Mouse (Mus musculus): ENCODE results near the gene Acbd5. TPM values are rescaled to one million over a fixed set of nuclear protein-coding genes. Genes with fewer than 3 reads are reported as not detected.
A peak's percentile ranks its signal among the peaks of the same experiment; 100 is the strongest.

Gene Acbd5
- 28.9 and 32.5 TPM in 2 replicates for polyA plus RNA-seq (2015; fragmentation: Nextera tagmentation; extraction: Ambion mirVana)

GRCm38 (mm10) chr2:23067552-23068369 lies at the start of gene Acbd5:
Gene Acbd5, plus strand, starts transcription at chr2:23068167.
- 1% methylated on average over 34 of the region's 34 CpGs for WGBS

GRCm38 (mm10) chr2:23019170-23019569 lies 48.8 kb upstream of the Acbd5 start:
- Histone ChIP-seq H3K27me3 (replicated peaks; ENCODE audit: control insufficient read depth, insufficient read depth, low read length) (no peaks in the 10 kb centered on the region), H3K27ac (ENCODE audit: low read length) (no peak overlapping the region), H3K4me2 (ENCODE audit: low read depth, low read length) (no peak overlapping the region), H3K4me3 (ENCODE audit: low read length) (no peak overlapping the region), H3K9me3 (ENCODE audit: control insufficient read depth, low read length) (no peaks in the 10 kb centered on the region), H3K9ac (ENCODE audit: low read depth, low read length) (no peak overlapping the region), H3K36me3 (ENCODE audit: control insufficient read depth, insufficient read depth, low read length) (no peaks in the 10 kb centered on the region), H3K4me1 (ENCODE audit: control insufficient read depth, insufficient read depth, low read length) (peaks cover 18% of the 10 kb centered on the region)
- no peak for ATAC-seq
- 91% methylated on average over 2 of the region's 2 CpGs for WGBS

More at GRCm38 (mm10) chr2:23067552-23068369, at the start of gene Acbd5:
- Histone ChIP-seq H3K27ac (ENCODE audit: low read length) (peak within 1 kb of the TSS; percentile 94), H3K4me2 (ENCODE audit: low read depth, low read length) (peak within 1 kb of the TSS; percentile 84), H3K4me1 (ENCODE audit: control insufficient read depth, insufficient read depth, low read length) (no peaks in the 10 kb centered on the region), H3K4me3 (ENCODE audit: low read length) (peak within 1 kb of the TSS; percentile 61), H3K36me3 (ENCODE audit: control insufficient read depth, insufficient read depth, low read length) (no peaks in the 10 kb centered on the region), H3K9me3 (ENCODE audit: control insufficient read depth, low read length) (no peaks in the 10 kb centered on the region), H3K27me3 (replicated peaks; ENCODE audit: control insufficient read depth, insufficient read depth, low read length) (no peaks in the 10 kb centered on the region), H3K9ac (ENCODE audit: low read depth, low read length) (peak within 1 kb of the TSS; percentile 86)
- ATAC-seq, result peak; percentile 97

- Histone ChIP-seq H3K36me3 (ENCODE audit: control insufficient read depth, insufficient read depth, low read length) (no peaks in the 10 kb centered on the region), H3K4me1 (ENCODE audit: control insufficient read depth, insufficient read depth, low read length) (peaks cover 8% of the 10 kb centered on the region), H3K4me3 (ENCODE audit: low read length) (no peak overlapping the region), H3K27me3 (replicated peaks; ENCODE audit: control insufficient read depth, insufficient read depth, low read length) (no peaks in the 10 kb centered on the region), H3K9ac (ENCODE audit: low read depth, low read length) (no peak overlapping the region), H3K4me2 (ENCODE audit: low read depth, low read length) (no peak overlapping the region), H3K27ac (ENCODE audit: low read length) (no peak overlapping the region), H3K9me3 (ENCODE audit: control insufficient read depth, low read length) (no peaks in the 10 kb centered on the region)
- 89% methylated on average over 4 of the region's 4 CpGs for WGBS
- ATAC-seq, result no peak
Measured at GRCm38 (mm10) chr2:23021320-23021719, 46.6 kb upstream of the Acbd5 start.

- WGBS, result 65% methylated on average over 4 of the region's 4 CpGs
- ATAC-seq, result no peak
Measured at GRCm38 (mm10) chr2:23021721-23022120, 46.2 kb upstream of the Acbd5 start.

GRCm38 (mm10) chr2:23023023-23023422 lies 44.9 kb upstream of the Acbd5 start:
- Histone ChIP-seq H3K27ac (ENCODE audit: low read length) (no peak overlapping the region), H3K9me3 (ENCODE audit: control insufficient read depth, low read length) (no peaks in the 10 kb centered on the region), H3K4me2 (ENCODE audit: low read depth, low read length) (no peak overlapping the region), H3K4me3 (ENCODE audit: low read length) (no peak overlapping the region), H3K4me1 (ENCODE audit: control insufficient read depth, insufficient read depth, low read length) (peaks cover 5% of the 10 kb centered on the region; the same call in 1 of the 2 replicates), H3K27me3 (replicated peaks; ENCODE audit: control insufficient read depth, insufficient read depth, low read length) (no peaks in the 10 kb centered on the region), H3K36me3 (ENCODE audit: control insufficient read depth, insufficient read depth, low read length) (no peaks in the 10 kb centered on the region), H3K9ac (ENCODE audit: low read depth, low read length) (no peak overlapping the region)
- ATAC-seq, result no peak
- 89% methylated on average over 3 of the region's 3 CpGs for WGBS

More at GRCm38 (mm10) chr2:23021721-23022120, 46.2 kb upstream of the Acbd5 start:
- Histone ChIP-seq H3K36me3 (ENCODE audit: control insufficient read depth, insufficient read depth, low read length) (no peaks in the 10 kb centered on the region), H3K4me2 (ENCODE audit: low read depth, low read length) (no peak overlapping the region), H3K27me3 (replicated peaks; ENCODE audit: control insufficient read depth, insufficient read depth, low read length) (no peaks in the 10 kb centered on the region), H3K9me3 (ENCODE audit: control insufficient read depth, low read length) (no peaks in the 10 kb centered on the region), H3K4me1 (ENCODE audit: control insufficient read depth, insufficient read depth, low read length) (peaks cover 5% of the 10 kb centered on the region; the same call in 1 of the 2 replicates), H3K4me3 (ENCODE audit: low read length) (no peak overlapping the region), H3K9ac (ENCODE audit: low read depth, low read length) (no peak overlapping the region), H3K27ac (ENCODE audit: low read length) (no peak overlapping the region)

- Histone ChIP-seq H3K27ac (ENCODE audit: low read length) (no peak overlapping the region), H3K9me3 (ENCODE audit: control insufficient read depth, low read length) (no peaks in the 10 kb centered on the region), H3K4me2 (ENCODE audit: low read depth, low read length) (no peak overlapping the region), H3K27me3 (replicated peaks; ENCODE audit: control insufficient read depth, insufficient read depth, low read length) (no peaks in the 10 kb centered on the region), H3K9ac (ENCODE audit: low read depth, low read length) (no peak overlapping the region), H3K36me3 (ENCODE audit: control insufficient read depth, insufficient read depth, low read length) (0 out of 2 replicates have a peak, but pooled peaks cover under 1% of the 10 kb centered on the region), H3K4me1 (ENCODE audit: control insufficient read depth, insufficient read depth, low read length) (peaks cover 5% of the 10 kb centered on the region; the same call in 1 of the 2 replicates), H3K4me3 (ENCODE audit: low read length) (no peak overlapping the region)
- ATAC-seq, result no peak
- WGBS, result 94% methylated on average over 4 of the region's 4 CpGs
Measured at GRCm38 (mm10) chr2:23023714-23024282, 44.2 kb upstream of the Acbd5 start.

GRCm38 (mm10) chr2:23026379-23026778 lies 41.6 kb upstream of the Acbd5 start:
- Histone ChIP-seq H3K27me3 (replicated peaks; ENCODE audit: control insufficient read depth, insufficient read depth, low read length) (no peaks in the 10 kb centered on the region), H3K4me3 (ENCODE audit: low read length) (no peak overlapping the region), H3K4me1 (ENCODE audit: control insufficient read depth, insufficient read depth, low read length) (peaks cover 5% of the 10 kb centered on the region; the same call in 1 of the 2 replicates), H3K4me2 (ENCODE audit: low read depth, low read length) (no peak overlapping the region), H3K27ac (ENCODE audit: low read length) (no peak overlapping the region), H3K9ac (ENCODE audit: low read depth, low read length) (no peak overlapping the region), H3K36me3 (ENCODE audit: control insufficient read depth, insufficient read depth, low read length) (peaks cover 6% of the 10 kb centered on the region; the same call in 1 of the 2 replicates), H3K9me3 (ENCODE audit: control insufficient read depth, low read length) (0 out of 2 replicates have a peak, but pooled peaks cover 3% of the 10 kb centered on the region)
- WGBS, result 83% methylated on average over 1 of the region's 1 CpGs
- no peak for ATAC-seq

- WGBS, result 84% methylated on average over 4 of the region's 4 CpGs
- ATAC-seq, result no peak
- H3K4me2 ChIP-seq (ENCODE audit: low read depth, low read length), result no peak overlapping the region
Measured at GRCm38 (mm10) chr2:23028826-23029225, 39.1 kb upstream of the Acbd5 start.

GRCm38 (mm10) chr2:23030631-23031030 lies 37.3 kb upstream of the Acbd5 start:
- H3K4me3 ChIP-seq (ENCODE audit: low read length), result no peak overlapping the region
- ATAC-seq, result no peak
- H3K36me3 ChIP-seq (ENCODE audit: control insufficient read depth, insufficient read depth, low read length), result peaks cover 6% of the 10 kb centered on the region; the same call in 1 of the 2 replicates
- 0 out of 2 replicates have a peak, but pooled peaks cover 3% of the 10 kb centered on the region for H3K9me3 ChIP-seq (ENCODE audit: control insufficient read depth, low read length)
- H3K27me3 ChIP-seq (replicated peaks; ENCODE audit: control insufficient read depth, insufficient read depth, low read length), result no peaks in the 10 kb centered on the region
- H3K4me1 ChIP-seq (ENCODE audit: control insufficient read depth, insufficient read depth, low read length), result no peaks in the 10 kb centered on the region
- no peak overlapping the region for H3K9ac ChIP-seq (ENCODE audit: low read depth, low read length)
- H3K27ac ChIP-seq (ENCODE audit: low read length), result no peak overlapping the region
- WGBS, result 95% methylated on average over 4 of the region's 4 CpGs
- H3K4me2 ChIP-seq (ENCODE audit: low read depth, low read length), result no peak overlapping the region

More at GRCm38 (mm10) chr2:23028826-23029225, 39.1 kb upstream of the Acbd5 start:
- Histone ChIP-seq H3K9ac (ENCODE audit: low read depth, low read length) (no peak overlapping the region), H3K4me1 (ENCODE audit: control insufficient read depth, insufficient read depth, low read length) (no peaks in the 10 kb centered on the region), H3K4me3 (ENCODE audit: low read length) (no peak overlapping the region), H3K27ac (ENCODE audit: low read length) (no peak overlapping the region), H3K27me3 (replicated peaks; ENCODE audit: control insufficient read depth, insufficient read depth, low read length) (no peaks in the 10 kb centered on the region), H3K36me3 (ENCODE audit: control insufficient read depth, insufficient read depth, low read length) (peaks cover 6% of the 10 kb centered on the region; the same call in 1 of the 2 replicates), H3K9me3 (ENCODE audit: control insufficient read depth, low read length) (0 out of 2 replicates have a peak, but pooled peaks cover 3% of the 10 kb centered on the region)

Measured in intestine, embryonic 16.5 days (tissue).